Mouse (Mus musculus) hindlimb bud, embryonic 11.5 days (tissue): ENCODE results near the gene Gale.
"Not testable (repeated sequence)": the region's sequence is repeated elsewhere in the genome, so short reads cannot be mapped to it uniquely, and the experiment has no call there.

ENCODE experiments used
- DNase-seq: peaks from one replicate; pipeline ENCODE4 v3.0.0-alpha.2; 2012; ENCODE audit warnings: low read depth, low spot score; ENCODE audit errors: extremely low spot score

The Gale gene

DNA sequence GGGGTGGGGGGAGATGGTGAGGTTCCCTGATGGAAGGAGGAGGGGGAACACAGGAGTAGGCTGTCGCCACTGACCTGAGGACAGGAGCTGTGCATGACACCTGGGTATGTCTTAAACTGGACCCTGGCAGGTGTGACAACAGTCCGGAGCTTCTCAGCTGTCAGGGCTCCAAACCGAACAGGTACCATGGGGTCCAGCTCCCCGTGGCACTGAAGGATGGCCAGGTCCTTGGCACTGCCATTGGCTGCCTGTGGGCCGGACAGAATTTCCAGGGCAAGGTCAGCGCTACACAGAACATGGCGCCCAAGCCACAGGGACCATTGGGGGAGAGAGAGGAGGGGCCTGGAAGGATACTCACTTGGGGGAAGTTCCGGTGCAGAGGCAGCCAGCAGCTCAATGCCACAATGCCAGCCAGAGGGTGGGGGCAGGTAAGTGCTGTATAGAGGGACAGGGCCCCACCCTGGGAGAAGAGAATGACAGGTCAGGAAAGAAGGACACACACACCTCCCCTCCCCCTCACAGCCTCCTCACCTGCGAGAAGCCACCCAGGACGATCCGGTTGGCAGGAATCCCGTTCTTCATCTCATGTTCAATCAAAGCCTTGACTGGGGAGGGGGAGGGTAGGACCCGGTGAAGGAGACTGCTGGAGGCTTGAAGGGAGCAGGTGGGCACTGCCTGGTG lies 5.7 kb downstream of the Gale start:
- no peak for DNase-seq

DNA sequence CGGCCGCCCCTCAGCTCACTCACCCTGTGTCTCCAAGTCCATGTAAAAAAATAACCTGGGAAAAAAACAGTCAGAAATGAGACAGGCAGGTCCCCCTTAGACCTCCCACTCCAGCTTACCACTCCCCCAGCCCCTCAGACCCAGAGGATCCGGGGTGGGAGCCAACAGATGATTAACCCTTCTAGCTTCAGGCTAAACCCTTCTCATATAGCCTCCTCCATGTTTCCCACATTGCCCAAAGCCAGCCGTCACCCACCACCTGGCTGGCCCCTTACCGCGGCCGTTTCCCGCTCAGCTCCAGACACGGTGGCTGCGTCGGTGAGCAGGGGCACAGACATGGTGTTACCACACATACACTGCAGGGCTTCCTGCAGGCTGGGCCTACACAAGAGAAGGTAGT lies 7.1 kb downstream of the Gale start:
- no peak for DNase-seq

DNA sequence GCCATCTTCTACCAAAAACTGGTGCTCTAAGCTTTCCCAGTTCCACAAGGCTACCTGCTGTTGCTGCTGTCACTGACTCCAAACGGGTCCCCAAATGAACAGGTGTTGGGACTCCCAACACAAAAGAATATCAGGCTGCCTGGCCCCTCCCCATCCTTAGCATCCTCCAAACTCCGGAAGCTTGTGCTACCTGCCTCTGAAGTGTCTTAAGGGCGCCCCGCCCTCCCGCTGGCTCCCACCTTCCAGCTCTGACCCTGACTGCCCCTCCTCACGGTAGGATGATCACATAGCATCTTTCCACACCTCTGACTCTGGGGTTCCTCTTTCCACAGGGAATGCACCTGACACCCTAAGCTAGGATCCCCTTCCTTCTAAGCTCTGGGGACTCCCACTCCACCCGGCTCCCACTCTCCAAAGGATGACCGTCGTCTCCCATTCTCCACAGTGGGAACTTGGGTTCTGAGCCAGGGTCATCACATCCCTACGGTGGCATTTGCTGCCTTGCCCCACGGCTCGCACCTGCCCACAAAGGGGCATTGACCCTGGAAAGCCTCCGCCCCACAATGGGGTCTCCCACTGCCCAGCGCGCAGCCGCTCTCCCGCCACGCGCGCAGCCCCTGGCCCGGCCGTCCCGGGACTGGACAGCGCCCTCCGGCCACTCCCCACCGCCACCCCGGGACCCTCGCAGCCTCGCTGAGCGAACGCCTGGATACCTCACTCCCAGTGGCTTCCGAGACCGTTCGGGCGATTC lies 8.5 kb downstream of the Gale start:
- no peak for DNase-seq

DNA sequence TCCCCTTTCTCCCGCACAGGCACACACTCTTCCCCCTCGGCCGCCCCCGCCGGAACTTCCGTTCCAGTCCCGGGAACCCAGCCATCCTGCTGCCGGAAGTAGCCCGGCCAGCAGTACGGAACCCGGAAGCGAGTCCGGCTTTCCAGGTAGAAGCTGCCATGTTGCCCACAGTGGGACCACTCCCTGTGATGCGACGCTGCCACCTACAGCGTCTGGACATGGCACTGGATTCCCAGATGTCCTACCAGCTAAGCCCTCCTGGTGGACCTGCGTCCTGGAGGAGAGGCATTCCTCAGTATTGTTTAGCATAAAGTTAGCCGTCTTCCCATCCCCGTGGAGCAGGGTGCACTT lies 9.0 kb downstream of the Gale start, which contains the start of gene Lypla2:
Gene Lypla2 (minus strand): TSS at position 71 of the 351 bp plus-strand sequence.
- no peak for DNase-seq

DNA sequence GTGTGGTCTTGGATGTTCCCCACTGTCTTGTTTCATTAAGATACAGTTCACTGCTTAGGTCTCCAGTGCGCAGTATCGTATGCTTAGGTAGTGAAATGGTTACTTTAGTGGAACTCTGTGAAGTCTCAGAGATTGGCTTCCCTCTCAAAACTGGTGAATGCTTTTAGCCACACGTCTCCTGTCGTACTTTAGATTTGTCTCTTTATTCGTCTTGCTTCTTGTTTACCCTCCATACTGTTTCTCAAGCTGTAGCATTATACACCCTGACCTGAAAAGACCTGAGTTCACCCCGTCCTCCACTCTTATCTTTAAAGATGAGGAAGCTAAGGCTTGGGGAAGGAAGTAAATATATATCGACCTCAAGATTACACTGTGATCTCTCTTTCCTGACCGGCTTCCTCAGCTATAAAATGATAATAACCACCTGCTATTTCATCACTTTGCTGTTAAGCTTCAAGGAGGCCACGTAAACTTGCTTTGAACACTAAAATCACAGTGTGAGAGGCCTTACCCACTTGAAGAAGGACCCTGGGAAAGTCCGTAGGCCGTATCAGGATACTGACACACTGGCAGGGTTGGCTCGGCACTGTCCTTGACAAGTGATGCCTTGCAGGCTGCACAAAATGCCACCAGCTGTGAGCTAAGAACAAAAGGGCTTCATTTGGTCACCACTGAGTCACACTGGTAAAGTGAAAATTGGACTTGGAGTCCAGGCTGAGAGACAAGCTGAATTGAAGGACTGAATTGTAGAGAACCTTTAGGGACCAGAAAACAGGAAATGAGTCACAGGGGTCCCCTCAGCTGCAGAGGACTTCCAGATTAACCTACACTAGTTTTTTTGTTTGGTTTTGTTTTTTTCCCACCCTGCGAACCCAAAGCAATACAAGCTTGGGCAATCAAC lies 9.6 kb downstream of the Gale start:
- no peak for DNase-seq

DNA sequence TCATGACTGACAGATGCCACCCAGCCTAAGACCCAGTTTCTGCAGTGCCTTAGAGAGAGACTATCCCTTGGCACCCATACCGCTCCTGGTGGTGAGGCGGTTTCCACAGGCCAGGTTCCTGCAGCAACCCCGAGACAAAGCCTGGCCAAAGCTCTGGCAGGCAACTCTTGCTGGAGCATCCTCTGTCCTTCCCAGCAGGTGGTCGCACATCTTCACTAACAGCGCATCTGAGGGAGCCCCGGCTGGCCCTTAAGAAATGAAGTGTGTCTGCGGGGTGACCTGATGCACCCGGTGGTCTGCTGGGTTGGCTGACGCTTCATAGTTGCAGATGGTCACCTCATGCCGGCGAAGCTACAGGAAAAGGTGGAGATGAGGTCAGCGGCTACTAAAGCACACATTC lies 12.6 kb downstream of the Gale start:
- no peak for DNase-seq

DNA sequence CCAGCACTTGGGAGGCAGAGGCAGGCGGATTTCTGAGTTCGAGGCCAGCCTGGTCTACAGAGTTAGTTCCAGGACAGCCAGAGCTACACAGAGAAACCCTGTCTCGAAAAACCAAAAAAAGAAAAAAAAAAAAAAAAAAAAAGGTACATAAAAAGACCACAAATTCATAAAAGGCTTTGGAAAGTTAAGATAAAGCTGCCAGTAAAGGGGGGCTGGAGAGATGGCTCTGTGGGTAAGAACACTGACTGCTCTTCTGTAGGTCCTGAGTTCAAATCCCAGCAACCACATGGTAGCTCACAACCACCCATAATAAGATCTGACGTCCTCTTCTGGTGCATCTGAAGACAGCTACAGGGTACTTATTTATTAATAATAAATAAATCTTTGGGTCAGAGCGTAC lies 16.7 kb downstream of the Gale start:
- DNase-seq = not testable (repeated sequence)

DNA sequence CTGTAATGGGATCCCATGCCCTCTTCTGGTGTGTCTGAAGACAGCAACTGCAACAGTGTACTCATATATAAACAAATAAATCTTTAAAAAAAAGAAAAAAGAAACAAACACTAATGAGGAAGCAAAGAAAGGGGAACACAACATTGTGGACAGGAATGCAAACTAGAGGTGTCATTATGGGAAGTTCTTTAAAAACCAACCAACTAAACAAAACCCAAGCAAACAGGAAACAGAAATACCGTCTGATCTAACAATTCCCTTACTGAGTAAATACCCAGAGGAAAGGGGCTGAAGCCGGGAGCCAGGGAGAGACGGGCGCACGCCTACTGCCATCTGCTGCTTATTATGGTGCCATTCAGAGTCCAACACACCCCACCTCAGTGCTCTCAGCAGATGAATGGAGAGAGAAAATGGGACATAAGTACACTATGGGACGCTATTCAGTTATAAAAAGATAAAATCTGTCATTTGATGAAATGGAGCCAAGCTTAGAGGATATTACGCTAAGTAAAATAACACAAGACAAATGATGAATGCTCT lies 18.1 kb downstream of the Gale start:
- no peak for DNase-seq

DNA sequence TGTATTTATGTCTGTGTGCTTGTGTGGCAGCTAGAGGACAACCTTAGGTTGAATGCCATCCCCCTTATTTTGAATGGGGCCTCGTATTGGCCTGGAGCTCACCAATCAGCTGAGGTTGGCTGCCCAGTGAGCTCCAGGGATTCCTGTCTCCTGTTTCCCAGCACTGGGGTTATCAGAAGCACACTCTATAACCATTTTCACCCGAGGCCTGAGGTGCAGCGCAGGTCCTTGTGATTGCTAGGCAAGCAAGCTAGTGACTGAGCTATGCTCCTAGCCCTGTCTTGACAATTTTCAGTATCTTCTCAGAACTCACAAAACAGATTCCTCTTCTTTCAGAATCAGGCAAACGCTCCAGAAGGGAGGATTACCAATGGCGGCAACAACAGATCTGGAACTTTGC lies 21.0 kb downstream of the Gale start:
- no peak for DNase-seq

DNA sequence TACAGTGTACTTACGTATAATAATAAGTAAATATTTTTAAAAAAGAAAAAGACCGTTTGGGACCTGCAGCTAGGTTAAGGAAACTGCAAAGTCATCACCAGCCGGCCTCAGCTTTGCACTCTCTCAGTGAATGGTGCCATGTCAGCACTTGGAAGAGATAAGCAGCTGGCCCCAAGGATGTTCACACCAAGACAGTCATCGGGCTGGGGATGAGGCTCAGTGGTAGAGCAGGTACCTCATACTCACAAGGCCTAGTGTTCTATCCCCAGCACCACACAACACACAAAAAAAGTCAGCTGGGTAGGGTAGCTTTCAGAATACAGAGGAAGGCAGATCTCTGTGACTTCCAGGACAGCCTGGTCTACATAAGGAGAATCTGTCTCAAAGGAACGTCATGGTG lies 21.7 kb downstream of the Gale start:
- DNase-seq = no peak

DNA sequence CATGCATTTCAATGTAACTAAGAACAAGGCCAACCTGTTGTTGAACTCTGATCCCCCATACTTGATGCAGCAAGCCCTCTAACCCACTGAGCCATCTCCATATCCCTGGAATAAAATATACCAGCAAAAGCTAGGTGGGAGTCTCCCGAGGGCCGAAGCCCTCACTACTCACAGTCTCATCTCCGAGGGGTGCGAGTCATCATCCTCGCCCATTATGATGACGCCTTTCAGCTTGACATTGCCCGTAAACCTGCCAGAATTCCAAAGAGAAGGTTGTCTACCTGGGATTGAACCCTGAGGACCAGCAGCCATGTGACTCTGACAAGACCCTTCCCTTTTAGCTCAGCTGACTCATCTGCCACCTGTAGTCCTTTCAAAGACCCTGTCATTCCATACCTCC lies 22.2 kb downstream of the Gale start:
- no peak for DNase-seq

DNA sequence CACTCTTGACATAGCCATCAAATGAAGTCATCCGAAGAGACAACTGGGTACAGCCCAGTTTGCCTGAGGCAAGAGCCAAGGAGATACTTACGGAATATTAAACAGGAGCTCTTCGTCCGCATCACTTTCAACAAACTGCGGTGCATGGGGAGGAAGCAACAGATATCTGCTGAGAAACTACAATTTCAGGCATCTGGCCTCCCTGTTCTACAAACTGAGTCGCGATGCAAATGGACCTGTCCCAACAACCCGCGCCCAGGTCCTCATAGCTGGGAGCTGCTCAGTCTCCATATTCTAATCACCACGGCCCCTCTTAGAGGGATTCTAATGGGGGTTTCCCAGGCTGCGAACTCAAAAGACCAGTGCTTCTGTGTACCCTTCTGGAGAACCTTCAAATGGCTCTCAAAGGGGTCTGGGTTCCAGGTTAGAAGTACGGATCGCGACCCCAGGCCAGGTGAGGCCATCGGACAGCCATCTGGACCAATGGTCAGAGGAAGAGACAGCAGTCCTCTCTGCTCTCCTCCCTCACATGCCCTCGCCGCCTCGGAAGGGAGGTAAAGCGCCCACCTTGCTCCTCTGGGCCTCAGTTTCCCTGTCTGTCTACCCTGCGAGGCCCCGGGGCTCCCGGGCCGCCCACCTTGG lies 22.9 kb downstream of the Gale start:
- no peak for DNase-seq

DNA sequence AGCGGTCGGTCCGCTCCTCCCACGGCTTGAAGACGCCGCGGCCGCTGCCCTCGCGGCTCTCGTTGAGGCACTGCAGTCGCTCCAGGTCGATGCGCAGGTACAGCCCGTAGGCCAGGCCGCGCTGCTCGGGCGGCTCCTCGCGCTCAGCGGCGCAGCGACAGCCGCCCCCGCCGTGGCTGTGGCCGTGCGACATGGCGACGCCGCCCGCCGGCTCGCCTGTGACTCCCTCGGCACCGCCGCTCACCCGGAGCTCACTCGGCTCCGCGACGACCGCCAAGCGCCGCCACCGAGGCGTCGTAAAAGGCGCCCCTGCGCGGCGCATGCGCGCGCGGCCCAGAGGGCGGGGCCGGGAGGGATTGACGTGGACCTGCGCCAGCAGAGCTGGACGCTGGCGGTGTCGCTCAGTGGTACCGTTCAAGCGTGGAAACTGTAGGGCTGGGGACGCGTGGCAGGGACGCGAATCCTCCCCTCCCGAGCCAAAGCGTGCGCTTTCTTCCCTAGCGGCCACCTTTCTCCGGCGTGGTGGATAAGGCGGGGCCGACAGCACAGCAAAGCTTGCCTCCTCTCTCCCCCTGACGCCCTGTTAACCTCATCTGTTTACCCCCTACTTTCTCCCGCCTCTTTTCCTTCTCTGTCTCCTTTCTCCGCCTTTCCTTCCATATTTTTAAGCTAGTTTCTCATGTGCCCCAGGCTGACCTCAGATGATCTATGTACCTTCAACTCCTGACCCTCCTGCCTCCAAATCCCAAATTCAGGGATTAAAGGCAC lies 23.6 kb downstream of the Gale start, which contains the start of gene Pithd1:
Gene Pithd1 (minus strand): TSS at position 322 of the 768 bp plus-strand sequence.
- DNase-seq = peak; percentile 83

DNA sequence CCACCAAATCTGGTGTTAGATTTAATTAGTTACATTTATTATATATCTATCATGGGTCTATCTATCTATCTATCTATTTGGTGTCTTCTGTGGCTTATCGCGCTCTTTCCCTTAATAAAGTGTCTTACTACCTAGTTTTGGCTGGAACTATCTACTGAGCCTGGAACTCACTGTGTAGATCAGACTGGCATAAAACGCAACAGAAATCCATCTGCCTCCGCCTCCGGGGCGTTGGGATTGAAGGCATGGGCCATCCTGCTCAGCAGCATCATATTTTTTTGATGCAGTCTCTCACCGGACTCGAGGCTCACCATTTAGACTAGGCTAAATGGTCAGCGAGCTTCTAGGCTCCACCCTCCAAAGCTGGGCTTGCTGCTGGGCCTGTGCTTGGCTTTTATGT lies 24.2 kb downstream of the Gale start:
- DNase-seq = no peak

DNA sequence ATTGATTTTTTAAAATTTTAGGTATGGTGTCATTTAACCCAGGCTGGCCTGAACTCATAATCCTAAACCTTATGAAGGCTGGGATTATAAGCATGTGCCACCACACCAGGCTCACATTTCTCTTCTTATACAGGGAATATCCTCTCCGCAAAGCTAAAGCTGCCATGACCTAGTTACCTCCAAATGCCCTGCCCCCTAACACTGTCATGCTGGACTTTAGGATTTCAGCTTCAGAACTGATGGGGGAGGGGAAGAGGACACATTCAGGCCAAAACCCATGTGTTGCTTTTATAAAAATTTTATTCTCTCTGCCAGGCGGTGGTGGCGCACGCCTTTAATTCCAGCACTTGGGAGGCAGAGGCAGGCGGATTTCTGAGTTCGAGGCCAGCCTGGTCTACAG lies 30.4 kb downstream of the Gale start:
- no peak for DNase-seq

DNA sequence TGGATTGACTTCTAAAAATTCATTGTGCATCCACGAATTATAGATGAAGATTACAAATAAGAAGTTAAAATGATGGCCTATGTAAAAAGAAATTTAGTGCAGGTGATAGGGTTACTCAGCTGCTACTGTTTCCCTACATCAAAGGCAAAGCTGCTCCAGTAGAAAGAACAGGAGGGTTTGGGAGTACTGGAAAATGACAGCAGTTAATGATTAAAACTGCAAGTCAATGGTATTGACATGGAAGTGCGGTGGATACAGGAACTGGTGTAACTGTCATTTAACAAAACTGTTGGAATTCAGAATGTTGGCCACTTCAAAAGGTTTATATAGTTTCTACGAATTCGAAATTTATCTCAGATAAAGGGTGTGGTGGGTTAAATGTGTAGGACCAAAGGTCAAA lies 31.6 kb downstream of the Gale start:
- DNase-seq = no peak

DNA sequence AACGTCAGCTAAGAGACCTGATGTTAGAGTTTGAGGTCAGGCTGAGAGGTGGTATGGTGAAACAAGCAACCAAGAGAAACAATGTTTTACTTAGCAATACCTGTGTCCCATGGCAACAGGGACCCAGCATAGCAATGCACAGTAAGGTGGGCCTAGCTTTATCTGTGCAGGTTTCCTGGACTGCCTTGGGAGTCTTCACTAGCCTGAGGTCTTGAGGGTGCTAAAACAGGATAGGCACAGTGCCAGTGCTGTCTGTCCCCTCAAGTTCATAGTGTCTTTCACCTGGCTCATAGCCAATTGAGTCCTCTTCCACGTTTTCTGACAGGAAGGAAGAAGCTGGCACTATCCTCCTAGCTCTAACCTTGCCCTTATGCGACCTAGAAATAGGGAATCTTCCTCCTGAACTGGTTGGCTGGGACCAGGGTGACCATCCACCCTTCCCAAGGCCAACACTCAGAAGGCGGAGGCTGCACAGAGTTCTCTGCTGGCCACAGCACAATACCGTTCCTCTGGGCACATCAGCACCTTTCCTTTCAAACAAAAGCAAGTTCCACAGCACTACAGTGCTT lies 40.7 kb downstream of the Gale start:
- no peak for DNase-seq

DNA sequence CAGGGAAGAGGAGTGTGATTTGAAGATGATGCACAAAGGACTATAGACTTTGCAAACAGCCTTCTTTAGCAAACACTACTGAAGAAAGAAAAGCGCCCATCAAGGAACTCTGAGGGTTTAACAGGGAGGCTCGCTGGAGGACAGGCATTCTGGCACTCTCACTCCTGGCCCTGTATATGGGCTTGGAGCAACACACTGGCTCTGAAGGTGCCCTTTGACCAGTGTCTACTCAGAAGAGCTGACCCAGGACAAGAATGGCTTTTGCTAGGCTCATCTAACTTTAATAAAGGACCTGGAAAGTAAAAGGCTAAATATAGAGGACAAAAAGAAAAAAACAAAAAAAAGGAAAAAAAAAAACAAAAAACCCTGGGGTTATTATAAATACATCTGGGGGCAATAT lies 41.4 kb downstream of the Gale start:
- no peak for DNase-seq

DNA sequence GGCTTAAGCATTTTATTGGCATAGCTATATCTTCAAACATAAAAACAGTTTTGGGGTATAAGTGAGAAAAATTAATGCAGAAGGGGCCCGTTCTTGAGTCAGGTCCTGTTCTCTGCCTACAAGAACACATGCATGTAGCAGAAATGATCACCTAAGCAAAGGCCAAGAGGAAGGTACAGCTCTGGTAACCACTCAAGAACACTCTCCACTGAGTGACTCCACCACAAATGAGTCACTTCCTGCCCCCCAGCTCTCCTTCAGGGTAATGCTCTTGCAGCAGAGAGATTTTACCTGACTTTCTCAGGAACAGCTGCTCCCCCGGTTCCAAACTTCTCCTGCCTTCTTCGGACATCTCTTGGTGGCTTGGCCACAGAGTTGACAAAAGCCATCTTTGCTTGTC lies 43.3 kb downstream of the Gale start:
- DNase-seq = no peak
